Mouse (Mus musculus): ENCODE data around the gene Slc2a9. TPM values are rescaled to one million over a fixed set of nuclear protein-coding genes. Genes with fewer than 3 reads are reported as not detected.

Gene Slc2a9
- polyA plus RNA-seq, 1 experiment from 2014 or later, result 0.48 TPM

DNA sequence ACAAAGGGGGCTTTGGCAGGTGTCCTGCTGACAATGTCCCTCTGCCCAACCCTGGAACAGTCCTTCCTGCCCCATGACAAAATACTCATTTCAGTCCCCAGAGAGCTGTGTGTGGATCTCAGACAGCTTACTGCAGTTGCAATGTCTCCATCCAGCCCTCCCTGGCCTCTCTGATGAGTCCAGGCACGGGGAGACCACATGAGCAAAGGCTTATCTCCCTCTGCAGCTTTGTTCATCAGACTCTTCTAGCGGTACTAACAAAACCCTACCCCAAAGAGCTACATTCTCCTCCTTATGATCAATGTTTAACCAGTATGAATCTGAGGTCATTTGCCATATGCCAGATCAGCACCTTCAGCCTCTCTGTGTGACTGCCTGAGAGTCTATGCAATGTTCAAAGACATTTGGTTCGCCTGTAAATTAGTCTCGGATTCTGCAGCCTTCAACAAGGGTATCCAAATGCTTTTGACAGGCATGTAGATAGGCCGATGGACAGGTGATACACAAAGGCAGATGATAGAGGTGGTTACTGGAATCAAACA, 36.3 kb downstream of the Slc2a9 start:
- ATAC-seq, result no peak
- DNase-seq (ENCODE audit: low spot score), result no peak
- Histone ChIP-seq H3K4me3 (ENCODE audit: low read depth, low read length) (no peak overlapping the region), H3K4me1 (ENCODE audit: control insufficient read depth, insufficient read depth, low read length) (no peaks in the 10 kb centered on the region), H3K9me3 (replicated peaks; ENCODE audit: control insufficient read depth, low read length) (no peaks in the 10 kb centered on the region), H3K27me3 (replicated peaks; ENCODE audit: control insufficient read depth, insufficient read depth, low read length) (no peaks in the 10 kb centered on the region), H3K27ac (ENCODE audit: low read depth, low read length) (no peak overlapping the region), H3K9ac (ENCODE audit: low read length) (no peak overlapping the region), H3K36me3 (ENCODE audit: control insufficient read depth, insufficient read depth, low read length) (no peaks in the 10 kb centered on the region), H3K4me2 (ENCODE audit: low read length) (no peak overlapping the region)
- WGBS, result 86% methylated on average over 5 of the region's 5 CpGs

GRCm38 (mm10) chr5:38461261-38461660, 41.7 kb downstream of the Slc2a9 start:
- ATAC-seq, result no peak
- H3K27me3 ChIP-seq (replicated peaks; ENCODE audit: control insufficient read depth, insufficient read depth, low read length), result no peaks in the 10 kb centered on the region
- H3K4me3 ChIP-seq (ENCODE audit: low read depth, low read length), result no peak overlapping the region
- DNase-seq (ENCODE audit: low spot score), result no peak
- H3K4me2 ChIP-seq (ENCODE audit: low read length), result no peak overlapping the region
- H3K36me3 ChIP-seq (ENCODE audit: control insufficient read depth, insufficient read depth, low read length), result no peaks in the 10 kb centered on the region
- H3K9ac ChIP-seq (ENCODE audit: low read length), result no peak overlapping the region
- H3K9me3 ChIP-seq (replicated peaks; ENCODE audit: control insufficient read depth, low read length), result no peaks in the 10 kb centered on the region
- H3K27ac ChIP-seq (ENCODE audit: low read depth, low read length), result no peak overlapping the region
- no peaks in the 10 kb centered on the region for H3K4me1 ChIP-seq (ENCODE audit: control insufficient read depth, insufficient read depth, low read length)
- 88% methylated on average over 5 of the region's 5 CpGs for WGBS

- Histone ChIP-seq H3K4me3 (ENCODE audit: low read depth, low read length) (no peak overlapping the region), H3K36me3 (ENCODE audit: control insufficient read depth, insufficient read depth, low read length) (no peaks in the 10 kb centered on the region), H3K4me1 (ENCODE audit: control insufficient read depth, insufficient read depth, low read length) (no peaks in the 10 kb centered on the region), H3K4me2 (ENCODE audit: low read length) (no peak overlapping the region), H3K27me3 (replicated peaks; ENCODE audit: control insufficient read depth, insufficient read depth, low read length) (no peaks in the 10 kb centered on the region), H3K9ac (ENCODE audit: low read length) (no peak overlapping the region), H3K9me3 (replicated peaks; ENCODE audit: control insufficient read depth, low read length) (no peaks in the 10 kb centered on the region), H3K27ac (ENCODE audit: low read depth, low read length) (no peak overlapping the region)
- no peak for DNase-seq (ENCODE audit: low spot score)
- no peak for ATAC-seq
- WGBS, result 91% methylated on average over 3 of the region's 3 CpGs
Measured at GRCm38 (mm10) chr5:38450936-38451335, 52.0 kb downstream of the Slc2a9 start.

- no peak overlapping the region for H3K4me3 ChIP-seq (ENCODE audit: low read depth, low read length)
- no peaks in the 10 kb centered on the region for H3K27me3 ChIP-seq (replicated peaks; ENCODE audit: control insufficient read depth, insufficient read depth, low read length)
- no peaks in the 10 kb centered on the region for H3K9me3 ChIP-seq (replicated peaks; ENCODE audit: control insufficient read depth, low read length)
- no peak overlapping the region for H3K27ac ChIP-seq (ENCODE audit: low read depth, low read length)
- WGBS, result 85% methylated on average over 8 of the region's 8 CpGs
- ATAC-seq, result no peak
- DNase-seq (ENCODE audit: low spot score), result no peak
- H3K9ac ChIP-seq (ENCODE audit: low read length), result no peak overlapping the region
- no peak overlapping the region for H3K4me2 ChIP-seq (ENCODE audit: low read length)
- no peaks in the 10 kb centered on the region for H3K4me1 ChIP-seq (ENCODE audit: control insufficient read depth, insufficient read depth, low read length)
- no peaks in the 10 kb centered on the region for H3K36me3 ChIP-seq (ENCODE audit: control insufficient read depth, insufficient read depth, low read length)
Measured at GRCm38 (mm10) chr5:38449607-38450006, 53.3 kb downstream of the Slc2a9 start.

GRCm38 (mm10) chr5:38448121-38448520, 54.8 kb downstream of the Slc2a9 start:
- no peak overlapping the region for H3K4me2 ChIP-seq (ENCODE audit: low read length)
- peak; percentile 33 for DNase-seq (ENCODE audit: low spot score)
- H3K4me1 ChIP-seq (ENCODE audit: control insufficient read depth, insufficient read depth, low read length), result no peaks in the 10 kb centered on the region
- no peak overlapping the region for H3K27ac ChIP-seq (ENCODE audit: low read depth, low read length)
- H3K27me3 ChIP-seq (replicated peaks; ENCODE audit: control insufficient read depth, insufficient read depth, low read length), result no peaks in the 10 kb centered on the region
- WGBS, result 81% methylated on average over 3 of the region's 3 CpGs
- peak; percentile 29; the same call in 1 of the 2 replicates for ATAC-seq
- no peaks in the 10 kb centered on the region for H3K9me3 ChIP-seq (replicated peaks; ENCODE audit: control insufficient read depth, low read length)
- H3K36me3 ChIP-seq (ENCODE audit: control insufficient read depth, insufficient read depth, low read length), result no peaks in the 10 kb centered on the region
- no peak overlapping the region for H3K9ac ChIP-seq (ENCODE audit: low read length)
- H3K4me3 ChIP-seq (ENCODE audit: low read depth, low read length), result no peak overlapping the region

DNA sequence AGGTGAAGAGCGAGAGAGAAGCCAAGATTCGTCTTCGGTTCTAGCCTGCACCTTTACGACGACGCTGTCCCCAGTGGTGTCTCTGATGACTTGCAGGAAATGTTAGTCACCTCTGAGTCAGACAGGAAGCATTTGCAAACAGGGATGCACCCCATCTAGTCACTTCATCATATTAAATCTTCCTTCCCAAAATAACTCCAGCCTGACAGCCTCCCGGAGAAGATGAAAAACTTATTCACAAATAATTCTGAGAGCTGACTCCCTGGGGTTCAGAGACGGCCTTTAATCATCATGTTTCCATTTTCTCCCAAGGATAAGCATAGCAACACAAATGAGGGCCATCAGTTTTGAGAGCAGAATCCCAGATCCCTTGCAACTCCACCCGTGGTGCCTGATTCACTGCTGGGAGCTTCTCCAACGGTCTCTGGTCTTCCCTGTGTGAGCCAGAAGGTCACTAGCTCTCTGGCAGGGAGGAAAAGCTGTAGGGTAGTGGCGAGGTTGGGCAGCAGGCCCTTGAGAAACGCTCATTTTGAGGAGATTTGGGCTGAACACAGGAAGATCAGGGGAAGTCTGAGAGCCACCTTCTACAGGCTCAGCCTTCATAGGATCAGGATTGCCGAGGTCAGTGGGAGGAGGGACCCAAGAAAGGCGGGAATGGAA, 56.5 kb downstream of the Slc2a9 start:
- H3K4me1 ChIP-seq (ENCODE audit: control insufficient read depth, insufficient read depth, low read length), result no peaks in the 10 kb centered on the region
- no peaks in the 10 kb centered on the region for H3K9me3 ChIP-seq (replicated peaks; ENCODE audit: control insufficient read depth, low read length)
- no peaks in the 10 kb centered on the region for H3K36me3 ChIP-seq (ENCODE audit: control insufficient read depth, insufficient read depth, low read length)
- no peak overlapping the region for H3K4me3 ChIP-seq (ENCODE audit: low read depth, low read length)
- H3K27ac ChIP-seq (ENCODE audit: low read depth, low read length), result no peak overlapping the region
- no peak overlapping the region for H3K4me2 ChIP-seq (ENCODE audit: low read length)
- 70% methylated on average over 14 of the region's 14 CpGs for whole genome bisulfite sequencing
- no peak overlapping the region for H3K9ac ChIP-seq (ENCODE audit: low read length)
- ATAC-seq (no peak), DNase-seq (ENCODE audit: low spot score) (no peak)
- H3K27me3 ChIP-seq (replicated peaks; ENCODE audit: control insufficient read depth, insufficient read depth, low read length), result no peaks in the 10 kb centered on the region

DNA sequence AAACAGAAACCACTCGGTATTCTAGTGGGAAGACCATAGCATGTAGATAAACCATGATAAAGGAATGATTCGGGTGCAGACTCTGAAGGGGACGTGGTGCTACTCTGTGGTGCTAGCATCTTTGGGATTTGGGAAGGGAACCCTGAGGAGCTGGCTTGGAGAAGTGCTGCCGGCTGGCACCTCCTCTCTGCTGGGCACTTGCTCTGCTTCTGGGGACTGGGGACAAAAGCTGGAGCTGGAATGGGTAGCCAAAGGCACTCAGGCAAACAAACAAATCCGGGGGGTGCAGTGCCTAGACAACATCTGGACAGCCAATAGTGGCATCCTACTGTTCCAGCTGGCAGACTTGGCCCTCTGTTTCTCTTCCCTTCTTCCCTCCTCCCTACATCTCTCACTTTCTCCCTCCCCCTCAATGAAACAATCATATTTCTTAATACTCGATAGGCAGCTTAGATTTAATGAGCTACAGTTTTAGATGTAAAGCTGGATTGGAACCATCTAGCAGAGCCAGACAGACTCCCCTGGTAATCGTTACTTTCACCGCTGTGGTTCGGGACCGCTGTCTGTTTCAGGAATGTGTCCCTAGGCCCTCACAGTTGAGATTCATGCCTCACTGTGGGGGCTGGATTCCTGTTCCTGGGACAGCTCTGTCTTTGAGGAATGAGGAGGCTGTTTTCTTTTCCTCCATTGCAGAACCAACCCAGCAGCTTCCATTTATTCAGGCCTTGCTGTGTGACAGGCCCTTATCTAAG, 61.7 kb downstream of the Slc2a9 start:
- Histone ChIP-seq H3K9ac (ENCODE audit: low read length) (no peak overlapping the region), H3K36me3 (ENCODE audit: control insufficient read depth, insufficient read depth, low read length) (no peaks in the 10 kb centered on the region), H3K9me3 (replicated peaks; ENCODE audit: control insufficient read depth, low read length) (no peaks in the 10 kb centered on the region), H3K4me3 (ENCODE audit: low read depth, low read length) (no peak overlapping the region), H3K4me2 (ENCODE audit: low read length) (no peak overlapping the region), H3K27ac (ENCODE audit: low read depth, low read length) (no peak overlapping the region), H3K4me1 (ENCODE audit: control insufficient read depth, insufficient read depth, low read length) (no peaks in the 10 kb centered on the region), H3K27me3 (replicated peaks; ENCODE audit: control insufficient read depth, insufficient read depth, low read length) (no peaks in the 10 kb centered on the region)
- no peak for ATAC-seq
- WGBS, result 79% methylated on average over 10 of the region's 10 CpGs
- no peak for DNase-seq (ENCODE audit: low spot score)

- ATAC-seq (no peak), DNase-seq (ENCODE audit: low spot score) (no peak)
- no peaks in the 10 kb centered on the region for H3K27me3 ChIP-seq (replicated peaks; ENCODE audit: control insufficient read depth, insufficient read depth, low read length)
- 83% methylated on average over 9 of the region's 9 CpGs for WGBS
- H3K36me3 ChIP-seq (ENCODE audit: control insufficient read depth, insufficient read depth, low read length), result no peaks in the 10 kb centered on the region
- H3K9me3 ChIP-seq (replicated peaks; ENCODE audit: control insufficient read depth, low read length), result no peaks in the 10 kb centered on the region
- no peak overlapping the region for H3K27ac ChIP-seq (ENCODE audit: low read depth, low read length)
- no peaks in the 10 kb centered on the region for H3K4me1 ChIP-seq (ENCODE audit: control insufficient read depth, insufficient read depth, low read length)
- no peak overlapping the region for H3K9ac ChIP-seq (ENCODE audit: low read length)
- H3K4me3 ChIP-seq (ENCODE audit: low read depth, low read length), result no peak overlapping the region
- H3K4me2 ChIP-seq (ENCODE audit: low read length), result no peak overlapping the region
Measured at GRCm38 (mm10) chr5:38440252-38441005, 62.5 kb downstream of the Slc2a9 start.

All from forebrain, embryonic 14.5 days (tissue).